Mouse (Mus musculus) left cerebral cortex, adult 2 months (tissue): Measurements from ENCODE around the gene Rdh16f2. TPM values are rescaled to one million over a fixed set of nuclear protein-coding genes. Genes with fewer than 3 reads are reported as not detected.

Source experiments
- DNase-seq, 2 experiments: peaks; one replicate each; pipeline ENCODE4 v3.0.0; 2021 to 2022; ENCODE audit warnings: low spot score in 2 of 2, mixed read lengths in 1 of 2; ENCODE audit errors: extremely low spot score in 1 of 2
- H3K27ac ChIP-seq: fragments of 200-600 bp; 2 replicates; pipeline ENCODE4 v1.8.1; 2022
- H3K4me3 ChIP-seq: fragments of 200-600 bp; 2 replicates; pipeline ENCODE4 v1.8.1; 2022
- CTCF ChIP-seq: fragments of 200-600 bp; IDR thresholded peaks from 2 replicates; pipeline ENCODE4 v1.8.1; 2022; ENCODE audit warnings: antibody characterized with exemption, mild to moderate bottlenecking, moderate library complexity
- intact Hi-C: fragments of 180-260 bp; cut with DNase I; formaldehyde crosslinking; loops from one replicate; pipeline ENCODE4 v1.15.1; 2025
- total RNA-seq, 2 experiments: library from RNA; stranded (reverse); gene quantifications; 2 replicates each; pipeline ENCODE4 v1.2.3; 2021

Gene Rdh16f2
- total RNA-seq, 2 experiments from 2014 or later, result not detected

DNA sequence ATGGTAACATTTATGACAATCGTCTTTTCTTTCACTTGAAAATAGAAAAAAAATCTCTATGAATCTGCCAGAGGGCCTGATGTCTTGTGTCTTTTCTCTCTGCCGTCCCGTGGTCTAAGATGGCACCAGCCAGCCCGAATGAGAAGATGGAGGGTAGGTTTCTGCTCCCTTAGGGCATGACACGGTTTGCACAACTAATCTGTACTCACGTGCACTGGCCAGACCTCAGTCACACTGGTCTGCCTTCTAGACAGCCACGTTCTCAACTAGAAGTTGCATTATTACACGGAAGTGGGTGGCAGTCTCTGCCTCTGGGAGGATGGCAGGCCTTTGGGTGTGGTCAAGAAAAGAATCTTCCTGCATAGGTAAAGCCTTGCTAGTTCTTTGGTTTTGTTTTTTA is 56.8 kb downstream of the Rdh16f2 start:
- intact Hi-C loops, result no loop called here
- Histone ChIP-seq H3K4me3 (no peak overlapping the region), H3K27ac (no peak overlapping the region)
- TF ChIP-seq CTCF, result no peak
- no peak for DNase-seq

GRCm38 (mm10) chr10:127924597-127925378 is 58.5 kb downstream of the Rdh16f2 start:
- no peak for TF ChIP-seq CTCF
- Histone ChIP-seq H3K27ac (no peak overlapping the region), H3K4me3 (no peak overlapping the region)
- intact Hi-C loops, result no loop called here
- DNase-seq, result no peak

Other genes with a start within 250 kb of the Rdh16f2 start
- 100 to 1,000 TPM; 341 to 357 TPM for gene Lrp1, start 245.3 kb upstream of the Rdh16f2 start, total RNA-seq
- gene Stat6, start 223.5 kb upstream of the Rdh16f2 start, total RNA-seq, result 10 to 100 TPM; 11.4 to 12.9 TPM
- gene Nemp1, start 199.6 kb upstream of the Rdh16f2 start, total RNA-seq, result 1 to 10 TPM; 4.1 to 4.7 TPM
- 10 to 100 TPM; 44.9 to 67.4 TPM for gene Nab2, start 197.9 kb upstream of the Rdh16f2 start, total RNA-seq
- gene Myo1a, start 161.3 kb upstream of the Rdh16f2 start, total RNA-seq, result 1 to 10 TPM; 1.2 to 1.4 TPM
- 10 to 100 TPM; 13.9 to 14.9 TPM for gene Tac2, start 142.0 kb upstream of the Rdh16f2 start, total RNA-seq
- gene Zbtb39, start 126.9 kb upstream of the Rdh16f2 start, total RNA-seq, result 10 to 100 TPM in 1 of 2 experiments, 1 to 10 TPM in 1; 9.8 to 10.3 TPM
- gene Gpr182, start 114.7 kb upstream of the Rdh16f2 start, total RNA-seq, result 1 to 10 TPM; 1.5 to 2.8 TPM
- gene Rdh1, start 106.8 kb upstream of the Rdh16f2 start, total RNA-seq, result under 1 TPM; 0.23 to 0.28 TPM
- gene Rdh16f1, start 106.7 kb upstream of the Rdh16f2 start, total RNA-seq, result not detected
- gene Rdh9, start 90.1 kb upstream of the Rdh16f2 start, total RNA-seq, result under 1 TPM; 0.54 to 0.58 TPM
- under 1 TPM; 0.20 to 0.28 TPM for gene Rdh16, start 65.3 kb upstream of the Rdh16f2 start, total RNA-seq
- gene Rdh19, start 16.5 kb upstream of the Rdh16f2 start, total RNA-seq, result not detected
- gene Rdh7, start 22.3 kb downstream of the Rdh16f2 start, total RNA-seq, result not detected
- not detected for gene Sdr9c7, start 32.0 kb downstream of the Rdh16f2 start, total RNA-seq
- gene Hsd17b6, start 141.1 kb downstream of the Rdh16f2 start, total RNA-seq, result not detected
- gene Prim1, start 148.7 kb downstream of the Rdh16f2 start, total RNA-seq, result 1 to 10 TPM; 7.9 to 8.1 TPM
- 100 to 1,000 TPM; 310 to 314 TPM for gene Naca, start 169.1 kb downstream of the Rdh16f2 start, total RNA-seq
- 100 to 1,000 TPM; 121 to 123 TPM for gene Ptges3, start 192.5 kb downstream of the Rdh16f2 start, total RNA-seq
- gene Atp5b, start 216.8 kb downstream of the Rdh16f2 start, total RNA-seq, result 1,000 to 10,000 TPM; 1,628 to 1,633 TPM
- gene Baz2a, start 225.1 kb downstream of the Rdh16f2 start, total RNA-seq, result 10 to 100 TPM; 42.2 to 45.1 TPM